Mouse (Mus musculus): ENCODE results near the gene Nosip. TPM values are rescaled to one million over a fixed set of nuclear protein-coding genes. Genes with fewer than 3 reads are reported as not detected.

The Nosip gene
- polyA plus RNA-seq, 1 experiment from 2014 or later, result 53.7 TPM

- Histone ChIP-seq H3K27ac (peak overlapping the region; percentile 91), H3K27me3 (no peaks in the 10 kb centered on the region; the same call in 1 of the 2 replicates), H3K9ac (peak overlapping the region; percentile 99), H3K4me3 (replicated peaks) (peak overlapping the region; percentile 83), H3K4me1 (peaks cover 51% of the 10 kb centered on the region), H3K4me2 (peak overlapping the region; percentile 87), H3K9me3 (no peaks in the 10 kb centered on the region), H3K36me3 (replicated peaks) (peaks cover 42% of the 10 kb centered on the region)
- WGBS, result 47% methylated on average over 21 of the region's 21 CpGs
- ATAC-seq (ENCODE audit: low FRiP score), result no peak
Measured at GRCm38 (mm10) chr7:45126844-45127699, 64.8 kb downstream of the Nosip start.

MicroRNAs within 50 kb of the gene (microRNA counts, 519-probe panel; counts per million panel counts)
- 3,146 counts per million, percentile 27 among the panel's probes with 10 or more counts for microRNA mmu-miR-150

Small RNA genes lying within 50 kb of the gene (microRNA-seq; reads per million reads assigned to microRNA genes)
- gene Mir150, result 17.5 reads per million, percentile 32 among the genes with 10 or more reads in this experiment
- gene Mir5121, result 20.1 reads per million, percentile 34 among the genes with 10 or more reads in this experiment
- 1.5 reads per million for gene Mir7054

Other genes with a start within 250 kb of the Nosip start
- 94.6 and 105 TPM in 2 replicates for gene Nup62, start 246.3 kb upstream of the Nosip start, polyA plus RNA-seq (2016; fragmentation: Nextera tagmentation; extraction: Ambion mirVana)
- 2.3 and 2.5 TPM in 2 replicates for gene Il4i1, start 246.0 kb upstream of the Nosip start, polyA plus RNA-seq (2016; fragmentation: Nextera tagmentation; extraction: Ambion mirVana)
- 6.9 and 7.1 TPM in 2 replicates for gene Atf5, start 245.8 kb upstream of the Nosip start, polyA plus RNA-seq (2016; fragmentation: Nextera tagmentation; extraction: Ambion mirVana)
- gene Akt1s1, start 213.4 kb upstream of the Nosip start, polyA plus RNA-seq (2016; fragmentation: Nextera tagmentation; extraction: Ambion mirVana), result 95.2 and 96.0 TPM in 2 replicates
- gene Tbc1d17, start 213.3 kb upstream of the Nosip start, polyA plus RNA-seq (2016; fragmentation: Nextera tagmentation; extraction: Ambion mirVana), result 80.7 and 83.8 TPM in 2 replicates
- 37.8 and 39.1 TPM in 2 replicates for gene Pnkp, start 205.3 kb upstream of the Nosip start, polyA plus RNA-seq (2016; fragmentation: Nextera tagmentation; extraction: Ambion mirVana)
- gene Ptov1, start 192.6 kb upstream of the Nosip start, polyA plus RNA-seq (2016; fragmentation: Nextera tagmentation; extraction: Ambion mirVana), result 595 and 609 TPM in 2 replicates
- gene Med25, start 169.7 kb upstream of the Nosip start, polyA plus RNA-seq (2016; fragmentation: Nextera tagmentation; extraction: Ambion mirVana), result 172 and 178 TPM in 2 replicates
- gene Fuz, start 166.3 kb upstream of the Nosip start, polyA plus RNA-seq (2016; fragmentation: Nextera tagmentation; extraction: Ambion mirVana), result 27.4 and 28.7 TPM in 2 replicates
- 85.8 and 94.4 TPM in 2 replicates for gene Ap2a1, start 132.9 kb upstream of the Nosip start, polyA plus RNA-seq (2016; fragmentation: Nextera tagmentation; extraction: Ambion mirVana)
- 0.27 TPM in 1 of 2 replicates, not detected in the other for gene Tsks, start 119.2 kb upstream of the Nosip start, polyA plus RNA-seq (2016; fragmentation: Nextera tagmentation; extraction: Ambion mirVana)
- gene Cpt1c, start 87.6 kb upstream of the Nosip start, polyA plus RNA-seq (2016; fragmentation: Nextera tagmentation; extraction: Ambion mirVana), result 35.1 and 38.1 TPM in 2 replicates
- gene Prmt1, start 75.9 kb upstream of the Nosip start, polyA plus RNA-seq (2016; fragmentation: Nextera tagmentation; extraction: Ambion mirVana), result 585 and 631 TPM in 2 replicates
- 72.4 and 73.0 TPM in 2 replicates for gene Irf3, start 64.8 kb upstream of the Nosip start, polyA plus RNA-seq (2016; fragmentation: Nextera tagmentation; extraction: Ambion mirVana)
- 57.8 and 66.4 TPM in 2 replicates for gene Bcl2l12, start 63.7 kb upstream of the Nosip start, polyA plus RNA-seq (2016; fragmentation: Nextera tagmentation; extraction: Ambion mirVana)
- gene Scaf1, start 46.1 kb upstream of the Nosip start, polyA plus RNA-seq (2016; fragmentation: Nextera tagmentation; extraction: Ambion mirVana), result 47.4 and 52.0 TPM in 2 replicates
- gene Rras, start 44.5 kb upstream of the Nosip start, polyA plus RNA-seq (2016; fragmentation: Nextera tagmentation; extraction: Ambion mirVana), result 11.4 and 13.8 TPM in 2 replicates
- gene Prr12, start 9.5 kb upstream of the Nosip start, polyA plus RNA-seq (2016; fragmentation: Nextera tagmentation; extraction: Ambion mirVana), result 13.1 and 13.6 TPM in 2 replicates
- gene Prrg2, start 248 bp downstream of the Nosip start, polyA plus RNA-seq (2016; fragmentation: Nextera tagmentation; extraction: Ambion mirVana), result 17.1 and 18.2 TPM in 2 replicates
- gene Rcn3, start 29.8 kb downstream of the Nosip start, polyA plus RNA-seq (2016; fragmentation: Nextera tagmentation; extraction: Ambion mirVana), result 80.5 and 101 TPM in 2 replicates
- 8.3 and 9.6 TPM in 2 replicates for gene Fcgrt, start 41.4 kb downstream of the Nosip start, polyA plus RNA-seq (2016; fragmentation: Nextera tagmentation; extraction: Ambion mirVana)
- 1,226 and 1,285 TPM in 2 replicates for gene Rps11, start 62.0 kb downstream of the Nosip start, polyA plus RNA-seq (2016; fragmentation: Nextera tagmentation; extraction: Ambion mirVana)
- gene Rpl13a, start 66.3 kb downstream of the Nosip start, polyA plus RNA-seq (2016; fragmentation: Nextera tagmentation; extraction: Ambion mirVana), result 1,106 and 1,135 TPM in 2 replicates
- gene Gm45713, start 73.8 kb downstream of the Nosip start, polyA plus RNA-seq (2016; fragmentation: Nextera tagmentation; extraction: Ambion mirVana), result 0.27 TPM in 1 of 2 replicates, not detected in the other
- gene Flt3l, start 74.0 kb downstream of the Nosip start, polyA plus RNA-seq (2016; fragmentation: Nextera tagmentation; extraction: Ambion mirVana), result 0.21 and 0.72 TPM in 2 replicates
- gene Pih1d1, start 91.9 kb downstream of the Nosip start, polyA plus RNA-seq (2016; fragmentation: Nextera tagmentation; extraction: Ambion mirVana), result 95.0 and 97.5 TPM in 2 replicates
- gene Aldh16a1, start 92.2 kb downstream of the Nosip start, polyA plus RNA-seq (2016; fragmentation: Nextera tagmentation; extraction: Ambion mirVana), result 41.9 and 42.9 TPM in 2 replicates
- 6.3 and 7.9 TPM in 2 replicates for gene Slc17a7, start 101.5 kb downstream of the Nosip start, polyA plus RNA-seq (2016; fragmentation: Nextera tagmentation; extraction: Ambion mirVana)
- 0.52 and 1.4 TPM in 2 replicates for gene Gfy, start 117.1 kb downstream of the Nosip start, polyA plus RNA-seq (2016; fragmentation: Nextera tagmentation; extraction: Ambion mirVana)
- gene Pth2, start 118.6 kb downstream of the Nosip start, polyA plus RNA-seq (2016; fragmentation: Nextera tagmentation; extraction: Ambion mirVana), result 0.45 and 1.5 TPM in 2 replicates
- 1.2 TPM in 2 replicates for gene Ccdc155, start 142.5 kb downstream of the Nosip start, polyA plus RNA-seq (2016; fragmentation: Nextera tagmentation; extraction: Ambion mirVana)
- 0.72 and 0.78 TPM in 2 replicates for gene Dkkl1, start 149.7 kb downstream of the Nosip start, polyA plus RNA-seq (2016; fragmentation: Nextera tagmentation; extraction: Ambion mirVana)
- gene Tead2, start 153.3 kb downstream of the Nosip start, polyA plus RNA-seq (2016; fragmentation: Nextera tagmentation; extraction: Ambion mirVana), result 245 and 256 TPM in 2 replicates
- gene Cd37, start 176.7 kb downstream of the Nosip start, polyA plus RNA-seq (2016; fragmentation: Nextera tagmentation; extraction: Ambion mirVana), result 1.2 and 1.3 TPM in 2 replicates
- gene Slc6a16, start 178.7 kb downstream of the Nosip start, polyA plus RNA-seq (2016; fragmentation: Nextera tagmentation; extraction: Ambion mirVana), result 0.09 and 0.20 TPM in 2 replicates
- gene Slc6a21, start 215.1 kb downstream of the Nosip start, polyA plus RNA-seq (2016; fragmentation: Nextera tagmentation; extraction: Ambion mirVana), result not detected in 2 replicates

Data from forebrain, embryonic 12.5 days (tissue).